Comparison of ENCODE assay signal across 8 mouse cellular contexts in genomic region chr13:8202681-8203476, GRCm38 (mm10). TPM values are rescaled to one million over a fixed set of nuclear protein-coding genes. Genes with fewer than 3 reads are reported as not detected.
A peak's percentile ranks its signal among the peaks of the same experiment; 100 is the strongest.
DNase-seq lines count a peak whose midpoint lies in the region; ATAC-seq lines count a peak whose summit lies in the region.

Adarb2 (plus strand) TSS chr13:8202866.

- WGBS in lung, embryonic 16.5 days, result 1% methylated on average over 26 of the region's 26 CpGs

- H3K27me3 ChIP-seq in lung, embryonic 16.5 days (ENCODE audit: control insufficient read depth, insufficient read depth, low read depth, low read length), result peaks cover 8% of the 10 kb centered on the region; the same call in 1 of the 2 replicates

- H3K4me3 ChIP-seq in lung, embryonic 16.5 days (ENCODE audit: low read length), result peak within 1 kb of the TSS; percentile 12

- ATAC-seq in lung, embryonic 16.5 days (ENCODE audit: low read depth), result peak; percentile 41; the same call in 1 of the 2 replicates
- peak; percentile 32 to 58 for ATAC-seq in hematopoietic stem cell, adult 5-6 weeks (replicated peaks in 1 of 2; ENCODE audit: insufficient read depth in 1 of 2, low FRiP score in 2 of 2, low TSS enrichment in 1 of 2, low read depth in 1 of 2, poor library complexity in 2 of 2, severe bottlenecking in 2 of 2)

- 0 out of 2 replicates have a peak within 1 kb of the TSS, but pooled peaks have one; percentile 17 for H3K9ac ChIP-seq in lung, embryonic 16.5 days (ENCODE audit: low read length)

- no peak within 1 kb of the TSS for H3K27ac ChIP-seq in lung, embryonic 16.5 days (ENCODE audit: low read length)

- no peak for DNase-seq in lung, postnatal 25 days (ENCODE audit: low spot score)
- DNase-seq in embryo, embryonic 10 days (ENCODE audit: low spot score), result peak; percentile 85
- DNase-seq in left cerebral cortex, postnatal 36 days (ENCODE audit: low spot score in 2 of 2), result peak; percentile 55 to 64
- DNase-seq in retina, embryonic 14.5 days (ENCODE audit: low spot score), result peak; percentile 78
- no peak for DNase-seq in natural killer cell, adult 2 months (ENCODE audit: low spot score in 2 of 2)
- DNase-seq in adrenal gland, postnatal 4 days (ENCODE audit: low spot score in 2 of 2), result no peak

- H3K4me2 ChIP-seq in lung, embryonic 16.5 days (ENCODE audit: low read depth, low read length), result peak within 1 kb of the TSS; percentile 49

- intact Hi-C loops in left cerebral cortex, postnatal 36 days (cut with DNase I), result no loop called here

- H3K4me1 ChIP-seq in lung, embryonic 16.5 days (replicated peaks; ENCODE audit: control insufficient read depth, insufficient read depth, low read length), result no peaks in the 10 kb centered on the region

- H3K36me3 ChIP-seq in lung, embryonic 16.5 days (ENCODE audit: control insufficient read depth, insufficient read depth, low read length), result no peaks in the 10 kb centered on the region

- no peaks in the 10 kb centered on the region for H3K9me3 ChIP-seq in lung, embryonic 16.5 days (ENCODE audit: control insufficient read depth, low read length)

RNA-seq across cellular contexts. Expression of gene Adarb2, which starts in this region (rescaled TPM):
- 0.29 and 0.64 TPM in 2 replicates for polyA plus RNA-seq in lung, embryonic 16.5 days (2015; fragmentation: Nextera tagmentation; extraction: Ambion mirVana)
- total RNA-seq in hematopoietic stem cell, adult 5-6 weeks (2017), result 0.10 TPM in 1 of 2 replicates, not detected in the other
- 10 to 100 TPM; 16.1 to 27.2 TPM for total RNA-seq in left cerebral cortex, postnatal 36 days (2021)
- under 1 TPM; 0.48 to 0.76 TPM for total RNA-seq in adrenal gland, postnatal 4 days (2021)

Comparison
In these comparisons a context has a peak if more than half of its experiments do, and no peak if none do; other contexts are left out.
1. RNA of gene Adarb2 (total RNA-seq): 16.1 to 27.2 TPM in left cerebral cortex, postnatal 36 days; 0.48 to 0.76 TPM in adrenal gland, postnatal 4 days and 0.10 TPM in hematopoietic stem cell, adult 5-6 weeks; every median in the first group is over 4 times any median in the second.
2. Peak in ATAC-seq, H3K4me3 ChIP-seq, H3K9ac ChIP-seq and H3K4me2 ChIP-seq in lung, embryonic 16.5 days; RNA of the gene not detected or under 1 TPM.
3. Peak in ATAC-seq in hematopoietic stem cell, adult 5-6 weeks; RNA of the gene not detected or under 1 TPM.
4. DNase-seq: peak in embryo, embryonic 10 days (single experiment), left cerebral cortex, postnatal 36 days (2 of 2) and retina, embryonic 14.5 days (single experiment); none in lung, postnatal 25 days (single experiment), natural killer cell, adult 2 months (0 of 2) and adrenal gland, postnatal 4 days (0 of 2).